ENCODE assay signal across 20 mouse cellular contexts in genomic region chr19:34844047-34844446, GRCm38 (mm10). TPM values are rescaled to one million over a fixed set of nuclear protein-coding genes. Genes with fewer than 3 reads are reported as not detected.
A peak's percentile ranks its signal among the peaks of the same experiment; 100 is the strongest.
DNase-seq lines count a peak whose midpoint lies in the region; ATAC-seq and TF ChIP-seq lines count a peak whose summit lies in the region.
"Had no signal": no experiment of that assay in that cellular context is flagged by ENCODE, and none has a peak within 500 bp of the region (broad histone marks: within the 10 kb centered on the region; RNA-seq: fewer than 3 reads in every experiment).

No protein-coding gene starts in this region.

- TF ChIP-seq CTCF in liver, embryonic 14.5 days (IDR thresholded peaks at IDR 0.05; ENCODE audit: low read depth) = no peak

- H3K4me3 ChIP-seq in liver, embryonic 11.5 days (ENCODE audit: low read depth, low read length) = no peak overlapping the region
- H3K4me3 ChIP-seq in liver, embryonic 14.5 days (ENCODE audit: insufficient read depth in 1 of 2, low read depth in 2 of 2, low read length in 2 of 2) = no peak overlapping the region
- H3K4me3 ChIP-seq in neural tube, embryonic 15.5 days (replicated peaks) = no peak overlapping the region
- H3K4me3 ChIP-seq: forebrain, embryonic 15.5 days; hindbrain, embryonic 13.5 days; midbrain, embryonic 12.5 days had no signal

- H3K36me3 ChIP-seq in liver, embryonic 11.5 days (ENCODE audit: control insufficient read depth, insufficient read depth, low read length) = 0 out of 2 replicates have a peak, but pooled peaks cover 3% of the 10 kb centered on the region
- no peaks in the 10 kb centered on the region; the same call in 1 of the 2 replicates for H3K36me3 ChIP-seq in liver, embryonic 14.5 days (replicated peaks; ENCODE audit: control insufficient read depth, insufficient read depth, low read depth)
- peaks cover 9% of the 10 kb centered on the region for H3K36me3 ChIP-seq in neural tube, embryonic 15.5 days

- no peaks in the 10 kb centered on the region for H3K27me3 ChIP-seq in liver, embryonic 11.5 days (replicated peaks; ENCODE audit: control insufficient read depth, insufficient read depth, low read length)
- H3K27me3 ChIP-seq in liver, embryonic 14.5 days (ENCODE audit: control insufficient read depth, insufficient read depth, low read length) = no peaks in the 10 kb centered on the region
- H3K27me3 ChIP-seq in neural tube, embryonic 15.5 days (replicated peaks) = no peaks in the 10 kb centered on the region
- H3K27me3 ChIP-seq: forebrain, embryonic 15.5 days; hindbrain, embryonic 13.5 days; midbrain, embryonic 12.5 days had no signal

- WGBS in liver, embryonic 11.5 days = 41% methylated on average over 9 of the region's 9 CpGs
- 17% methylated on average over 9 of the region's 9 CpGs for WGBS in liver, embryonic 14.5 days (ENCODE audit: insufficient replicate concordance)
- 66% methylated on average over 9 of the region's 9 CpGs for WGBS in neural tube, embryonic 15.5 days

- no peak for TF ChIP-seq EP300 in liver, embryonic 14.5 days (IDR thresholded peaks at IDR 0.05; ENCODE audit: low read depth)

- no peak for DNase-seq in frontal cortex, postnatal 25 days (ENCODE audit: low spot score in 2 of 2)
- DNase-seq in liver, embryonic 11.5 days (ENCODE audit: low spot score) = no peak
- no peak for DNase-seq in liver
- peak; percentile 30 for DNase-seq in MEL-GATA-1-ER (ENCODE audit: extremely low read depth, low read depth)
- DNase-seq in liver, embryonic 14.5 days (ENCODE audit: low read depth in 3 of 3, low spot score in 3 of 3) = no peak
- DNase-seq in B cell, adult 2 months = no peak
- DNase-seq: adrenal gland, adult 2 months; cerebellum, adult 11-12 months; heart, postnatal 14 days; kidney, adult 9 months; kidney, postnatal 36 days; lung, adult 18-20 months; right cerebral cortex, postnatal 4 days; thymus, postnatal 14 days had no signal

- H3K9ac ChIP-seq in liver, embryonic 11.5 days (ENCODE audit: low read depth, low read length) = no peak overlapping the region
- no peak overlapping the region for H3K9ac ChIP-seq in liver, embryonic 14.5 days (replicated peaks)
- no peak overlapping the region for H3K9ac ChIP-seq in neural tube, embryonic 15.5 days (replicated peaks)
- H3K9ac ChIP-seq: forebrain, embryonic 15.5 days; hindbrain, embryonic 13.5 days; midbrain, embryonic 12.5 days had no signal

- peaks cover 58% of the 10 kb centered on the region for H3K4me1 ChIP-seq in liver, embryonic 11.5 days (replicated peaks; ENCODE audit: control insufficient read depth, insufficient read depth, low read length)
- peaks cover 10 to 49% of the 10 kb centered on the region in 2 experiments for H3K4me1 ChIP-seq in liver, embryonic 14.5 days (replicated peaks; ENCODE audit: control insufficient read depth in 2 of 2, insufficient read depth in 2 of 2, low read length in 1 of 2)
- H3K4me1 ChIP-seq in neural tube, embryonic 15.5 days = peaks cover 14% of the 10 kb centered on the region; the same call in 1 of the 2 replicates

- peak; percentile 51 for ATAC-seq in frontal cortex, adult (ENCODE audit: low TSS enrichment)
- no peak for ATAC-seq in liver, embryonic 11.5 days (replicated peaks; ENCODE audit: low FRiP score)
- ATAC-seq in liver, embryonic 14.5 days (ENCODE audit: insufficient read depth) = no peak
- ATAC-seq in neural tube, embryonic 15.5 days (ENCODE audit: low FRiP score) = no peak
- ATAC-seq: forebrain, embryonic 15.5 days had no signal

- no peaks in the 10 kb centered on the region for H3K9me3 ChIP-seq in liver, embryonic 11.5 days (ENCODE audit: control insufficient read depth, low read length)
- no peaks in the 10 kb centered on the region for H3K9me3 ChIP-seq in liver, embryonic 14.5 days (ENCODE audit: control insufficient read depth, low read length)
- no peaks in the 10 kb centered on the region for H3K9me3 ChIP-seq in neural tube, embryonic 15.5 days (replicated peaks)
- H3K9me3 ChIP-seq: forebrain, embryonic 15.5 days; hindbrain, embryonic 13.5 days; midbrain, embryonic 12.5 days had no signal

- H3K4me2 ChIP-seq in liver, embryonic 11.5 days = peak overlapping the region; percentile 53
- peak overlapping the region; percentile 34 for H3K4me2 ChIP-seq in liver, embryonic 14.5 days (ENCODE audit: low read depth)
- H3K4me2 ChIP-seq in neural tube, embryonic 15.5 days = no peak overlapping the region
- H3K4me2 ChIP-seq: forebrain, embryonic 15.5 days; hindbrain, embryonic 13.5 days; midbrain, embryonic 12.5 days had no signal

- H3K27ac ChIP-seq in liver, embryonic 11.5 days (ENCODE audit: low read depth, low read length) = 0 out of 2 replicates have a peak overlapping the region, but pooled peaks have one; percentile 21
- no peak overlapping the region; the same call in 1 of the 2 replicates for H3K27ac ChIP-seq in liver, embryonic 14.5 days
- H3K27ac ChIP-seq in neural tube, embryonic 15.5 days (replicated peaks) = no peak overlapping the region
- H3K27ac ChIP-seq: forebrain, embryonic 15.5 days; hindbrain, embryonic 13.5 days; macrophage; midbrain, embryonic 12.5 days had no signal

RNA-seq across cellular contexts. Expression of gene Pank1, which starts 35.2 kb away (rescaled TPM):
- 7.8 and 8.7 TPM in 2 replicates for polyA plus RNA-seq in liver, embryonic 11.5 days (2014; fragmentation: Nextera tagmentation; extraction: Ambion mirVana)
- 1.7 and 2.5 TPM in 2 replicates for polyA plus RNA-seq in liver, embryonic 14.5 days (2012; rRNA removed)
- polyA plus RNA-seq in liver, embryonic 14.5 days (2014; fragmentation: Nextera tagmentation; extraction: Ambion mirVana) = 6.7 and 7.1 TPM in 2 replicates
- polyA plus RNA-seq in neural tube, embryonic 15.5 days (2015; fragmentation: Nextera tagmentation; extraction: Ambion mirVana) = 9.7 and 10.7 TPM in 2 replicates
